Mouse (Mus musculus): Measurements from ENCODE around the gene 4930453N24Rik. TPM values are rescaled to one million over a fixed set of nuclear protein-coding genes. Genes with fewer than 3 reads are reported as not detected.

Gene 4930453N24Rik
- 2.5 and 6.3 TPM in 2 replicates for polyA plus RNA-seq (2012; rRNA removed)
- polyA plus RNA-seq (2014; fragmentation: Nextera tagmentation; extraction: Ambion mirVana): 12.0 and 12.4 TPM in 2 replicates

- Histone ChIP-seq H3K4me2 (ENCODE audit: low read depth) (peak within 1 kb of the TSS; percentile 74), H3K4me1 (replicated peaks; ENCODE audit: control insufficient read depth in 2 of 2, insufficient read depth in 2 of 2, low read length in 1 of 2) (peaks cover 0 to 3% of the 10 kb centered on the region in 2 experiments; a peak in 3 of 4 replicates), H3K4me3 (ENCODE audit: insufficient read depth in 1 of 2, low read depth in 2 of 2, low read length in 2 of 2) (peak within 1 kb of the TSS; percentile 66 to 98), H3K9me3 (ENCODE audit: control insufficient read depth, low read length) (no peaks in the 10 kb centered on the region), H3K9ac (replicated peaks) (peak within 1 kb of the TSS; percentile 64), H3K27me3 (ENCODE audit: control insufficient read depth, insufficient read depth, low read length) (no peaks in the 10 kb centered on the region), H3K27ac (no peak within 1 kb of the TSS), H3K36me3 (replicated peaks; ENCODE audit: control insufficient read depth, insufficient read depth, low read depth) (no peaks in the 10 kb centered on the region; the same call in 1 of the 2 replicates)
- DNase-seq (ENCODE audit: low read depth in 3 of 3, low spot score in 3 of 3) (peak; percentile 68 to 79 (median 69)), ATAC-seq (ENCODE audit: insufficient read depth) (peak; percentile 94)
- 2% methylated on average over 72 of the region's 72 CpGs for WGBS (ENCODE audit: insufficient replicate concordance)
- no peak for TF ChIP-seq EP300 (IDR thresholded peaks at IDR 0.05; ENCODE audit: low read depth)
- TF ChIP-seq CTCF (IDR thresholded peaks at IDR 0.05; ENCODE audit: low read depth): 0 out of 2 replicates have a peak, but pooled peaks have one; percentile 2
These were observed at the start of gene 4930453N24Rik for GRCm38 (mm10) chr16:64770521-64771430. TSS of gene 4930453N24Rik (minus strand) at chr16:64771161.

- Histone ChIP-seq H3K27me3 (ENCODE audit: control insufficient read depth, insufficient read depth, low read length) (no peaks in the 10 kb centered on the region), H3K9ac (replicated peaks) (no peak overlapping the region), H3K27ac (no peak overlapping the region), H3K36me3 (replicated peaks; ENCODE audit: control insufficient read depth, insufficient read depth, low read depth) (peaks cover 4% of the 10 kb centered on the region), H3K9me3 (ENCODE audit: control insufficient read depth, low read length) (no peaks in the 10 kb centered on the region), H3K4me1 (replicated peaks; ENCODE audit: control insufficient read depth in 2 of 2, insufficient read depth in 2 of 2, low read length in 1 of 2) (no peaks in the 10 kb centered on the region; a peak in 1 of 4 replicates), H3K4me2 (ENCODE audit: low read depth) (no peak overlapping the region), H3K4me3 (ENCODE audit: insufficient read depth in 1 of 2, low read depth in 2 of 2, low read length in 2 of 2) (no peak overlapping the region)
- TF ChIP-seq CTCF (IDR thresholded peaks at IDR 0.05; ENCODE audit: low read depth) (no peak), EP300 (IDR thresholded peaks at IDR 0.05; ENCODE audit: low read depth) (no peak)
- ATAC-seq (ENCODE audit: insufficient read depth) (peak; percentile 43; the same call in 1 of the 2 replicates), DNase-seq (ENCODE audit: low read depth in 3 of 3, low spot score in 3 of 3) (peak in 2 of 3 experiments; percentile 7 to 9)
- WGBS (ENCODE audit: insufficient replicate concordance): 70% methylated on average over 3 of the region's 3 CpGs
These were observed 46.3 kb upstream of the 4930453N24Rik start for GRCm38 (mm10) chr16:64817094-64817765.

- no peak overlapping the region for H3K4me2 ChIP-seq (ENCODE audit: low read depth)
- no peaks in the 10 kb centered on the region; a peak in 1 of 4 replicates for H3K4me1 ChIP-seq (replicated peaks; ENCODE audit: control insufficient read depth in 2 of 2, insufficient read depth in 2 of 2, low read length in 1 of 2)
- no peaks in the 10 kb centered on the region for H3K27me3 ChIP-seq (ENCODE audit: control insufficient read depth, insufficient read depth, low read length)
- no peaks in the 10 kb centered on the region for H3K9me3 ChIP-seq (ENCODE audit: control insufficient read depth, low read length)
- TF ChIP-seq CTCF (IDR thresholded peaks at IDR 0.05; ENCODE audit: low read depth) (no peak), EP300 (IDR thresholded peaks at IDR 0.05; ENCODE audit: low read depth) (no peak)
- H3K9ac ChIP-seq (replicated peaks): no peak overlapping the region
- no peak overlapping the region for H3K27ac ChIP-seq
- no peak overlapping the region for H3K4me3 ChIP-seq (ENCODE audit: insufficient read depth in 1 of 2, low read depth in 2 of 2, low read length in 2 of 2)
- H3K36me3 ChIP-seq (replicated peaks; ENCODE audit: control insufficient read depth, insufficient read depth, low read depth): no peaks in the 10 kb centered on the region
- ATAC-seq (ENCODE audit: insufficient read depth): no peak
- WGBS (ENCODE audit: insufficient replicate concordance): 72% methylated on average over 3 of the region's 3 CpGs
- DNase-seq (ENCODE audit: low read depth in 3 of 3, low spot score in 3 of 3): no peak
These were observed 32.1 kb upstream of the 4930453N24Rik start for GRCm38 (mm10) chr16:64803041-64803440.

DNA sequence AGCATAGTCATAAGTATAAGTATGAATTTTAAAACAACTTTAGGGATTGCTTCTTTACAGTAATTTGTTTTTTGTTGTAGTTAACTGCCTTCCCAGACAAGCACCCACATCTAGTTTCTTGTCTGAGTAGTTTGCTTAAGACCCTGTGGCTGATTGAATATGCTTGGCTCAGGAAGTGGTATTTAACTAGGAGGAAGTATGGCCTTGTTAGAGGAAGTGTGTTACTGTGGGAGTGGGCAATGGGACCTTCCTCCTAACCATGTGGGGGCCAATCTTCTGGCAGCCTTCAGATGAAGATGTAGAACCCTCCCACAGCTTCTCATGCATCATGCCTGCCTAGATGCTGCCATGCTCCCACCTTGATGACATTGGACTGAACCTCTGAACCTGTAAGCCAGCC lies 30.7 kb upstream of the 4930453N24Rik start:
- Histone ChIP-seq H3K27me3 (ENCODE audit: control insufficient read depth, insufficient read depth, low read length) (no peaks in the 10 kb centered on the region), H3K9ac (replicated peaks) (no peak overlapping the region), H3K36me3 (replicated peaks; ENCODE audit: control insufficient read depth, insufficient read depth, low read depth) (no peaks in the 10 kb centered on the region), H3K4me3 (ENCODE audit: insufficient read depth in 1 of 2, low read depth in 2 of 2, low read length in 2 of 2) (no peak overlapping the region), H3K4me1 (replicated peaks; ENCODE audit: control insufficient read depth in 2 of 2, insufficient read depth in 2 of 2, low read length in 1 of 2) (no peaks in the 10 kb centered on the region; a peak in 1 of 4 replicates), H3K9me3 (ENCODE audit: control insufficient read depth, low read length) (no peaks in the 10 kb centered on the region), H3K4me2 (ENCODE audit: low read depth) (no peak overlapping the region), H3K27ac (no peak overlapping the region)
- ATAC-seq (ENCODE audit: insufficient read depth): no peak
- TF ChIP-seq EP300 (IDR thresholded peaks at IDR 0.05; ENCODE audit: low read depth): no peak
- TF ChIP-seq CTCF (IDR thresholded peaks at IDR 0.05; ENCODE audit: low read depth): no peak
- no peak for DNase-seq (ENCODE audit: low read depth in 3 of 3, low spot score in 3 of 3)

DNA sequence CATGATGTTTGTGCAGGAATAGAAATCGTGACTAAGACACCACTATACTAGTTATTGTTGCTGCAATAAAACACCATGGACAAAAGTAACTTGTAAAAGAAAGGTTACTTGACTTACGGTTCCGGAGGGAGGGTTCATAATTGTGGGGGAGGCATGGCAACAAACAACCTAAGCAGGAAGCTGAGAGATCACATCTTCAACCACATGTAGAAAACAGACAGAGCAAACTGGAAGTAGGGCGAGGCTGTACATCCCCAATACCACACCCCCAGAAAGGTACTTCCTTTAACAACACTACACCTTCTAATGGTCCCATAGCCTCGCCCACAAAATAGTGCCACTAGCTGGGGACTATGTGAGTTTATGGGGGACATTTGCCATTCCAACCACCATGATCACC lies 29.4 kb upstream of the 4930453N24Rik start:
- no peaks in the 10 kb centered on the region; a peak in 1 of 4 replicates for H3K4me1 ChIP-seq (replicated peaks; ENCODE audit: control insufficient read depth in 2 of 2, insufficient read depth in 2 of 2, low read length in 1 of 2)
- no peak overlapping the region for H3K4me3 ChIP-seq (ENCODE audit: insufficient read depth in 1 of 2, low read depth in 2 of 2, low read length in 2 of 2)
- no peaks in the 10 kb centered on the region for H3K36me3 ChIP-seq (replicated peaks; ENCODE audit: control insufficient read depth, insufficient read depth, low read depth)
- H3K27ac ChIP-seq: no peak overlapping the region
- no peak for ATAC-seq (ENCODE audit: insufficient read depth)
- no peaks in the 10 kb centered on the region for H3K9me3 ChIP-seq (ENCODE audit: control insufficient read depth, low read length)
- H3K27me3 ChIP-seq (ENCODE audit: control insufficient read depth, insufficient read depth, low read length): no peaks in the 10 kb centered on the region
- no peak overlapping the region for H3K4me2 ChIP-seq (ENCODE audit: low read depth)
- TF ChIP-seq EP300 (IDR thresholded peaks at IDR 0.05; ENCODE audit: low read depth) (no peak), CTCF (IDR thresholded peaks at IDR 0.05; ENCODE audit: low read depth) (no peak)
- no peak overlapping the region for H3K9ac ChIP-seq (replicated peaks)
- WGBS (ENCODE audit: insufficient replicate concordance): 73% methylated on average over 5 of the region's 5 CpGs
- DNase-seq (ENCODE audit: low read depth in 3 of 3, low spot score in 3 of 3): no peak
